Mouse (Mus musculus): ENCODE measurements around the gene Eif5a.
A peak's percentile ranks its signal among the peaks of the same experiment; 100 is the strongest.
"Not testable (repeated sequence)": the region's sequence is repeated elsewhere in the genome, so short reads cannot be mapped to it uniquely, and the experiment has no call there.

Eif5a gene

DNA sequence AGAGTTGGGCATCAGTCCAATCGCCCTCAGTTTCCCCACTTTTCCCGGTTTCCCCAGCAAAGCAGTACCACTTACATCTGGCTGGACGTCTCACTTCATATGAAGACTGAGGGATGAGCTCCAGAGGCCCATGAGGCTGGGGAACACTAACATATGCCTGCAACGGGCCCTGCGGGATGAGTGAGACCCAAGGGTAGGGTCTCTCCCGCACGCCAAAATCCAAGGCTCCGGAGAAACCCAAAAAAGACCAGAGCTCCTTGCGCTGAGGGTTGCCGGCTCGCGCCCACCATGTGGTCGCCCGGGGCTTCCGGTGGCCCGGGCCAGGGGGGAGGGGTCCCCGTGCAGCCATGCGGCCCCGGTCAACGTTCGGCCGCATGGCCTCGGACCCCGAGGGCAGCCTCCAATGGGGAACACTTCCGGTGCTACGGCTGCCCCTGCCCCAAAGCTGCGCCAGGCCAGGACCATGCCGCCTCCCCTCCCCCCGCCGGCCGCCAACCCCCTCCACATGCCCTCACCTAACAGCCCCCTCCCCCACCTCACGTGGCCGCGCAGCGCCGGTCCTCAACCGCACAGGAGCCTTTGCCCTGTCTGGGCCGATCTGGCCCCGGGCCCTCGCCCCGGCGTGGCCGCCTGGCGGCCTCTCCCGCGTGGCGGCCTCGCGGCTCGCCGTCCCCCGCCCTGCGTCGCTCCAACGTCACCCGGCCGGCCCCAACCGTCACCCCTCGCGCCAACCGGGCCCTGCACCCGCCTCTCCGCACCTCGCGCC lies 1.3 kb downstream of the Eif5a start:
- peak in 1 of 2 experiments; percentile 50 for DNase-seq

GRCm38 (mm10) chr11:69919661-69920265 lies 2.0 kb downstream of the Eif5a start:
- DNase-seq: peak; percentile 92 to 94

DNA sequence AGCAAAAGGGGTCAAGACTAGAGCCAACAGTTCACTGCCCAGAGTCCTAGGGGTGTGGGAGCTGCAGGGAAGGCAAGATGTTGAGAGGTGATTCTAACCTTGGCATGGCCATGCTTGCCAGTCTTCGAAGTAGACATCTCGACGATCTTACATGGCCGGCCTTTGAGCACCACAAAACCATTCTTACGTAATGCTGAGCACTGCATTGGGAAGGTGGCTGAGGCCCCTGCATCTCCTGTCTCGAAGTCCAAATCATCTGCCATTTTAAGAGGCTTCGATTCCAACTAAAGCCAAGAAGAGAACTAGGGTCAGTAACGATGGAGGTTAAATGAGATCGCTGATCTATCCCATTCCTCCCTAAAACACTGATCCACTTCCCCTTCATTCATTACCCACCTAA lies 2.7 kb downstream of the Eif5a start:
- no peak for DNase-seq

DNA sequence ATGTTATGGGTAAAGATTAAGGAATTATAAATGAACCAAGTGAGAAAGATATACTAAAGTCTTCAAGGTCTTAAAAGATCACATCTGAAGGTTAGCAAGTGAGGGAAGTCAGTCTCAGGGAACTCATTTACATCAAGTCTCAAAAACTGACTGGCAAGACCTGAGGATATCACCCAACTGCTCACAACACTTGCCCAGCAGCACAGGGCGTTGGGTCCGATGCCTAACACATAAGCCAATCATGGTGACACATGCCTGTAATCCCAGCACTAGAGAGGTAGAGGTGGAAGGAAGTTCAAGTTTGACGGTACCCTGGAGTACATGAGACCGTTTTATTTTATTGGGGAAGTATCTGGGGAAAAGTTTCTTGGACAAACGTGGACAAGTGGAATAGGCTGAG lies 3.6 kb downstream of the Eif5a start:
- DNase-seq: no peak

DNA sequence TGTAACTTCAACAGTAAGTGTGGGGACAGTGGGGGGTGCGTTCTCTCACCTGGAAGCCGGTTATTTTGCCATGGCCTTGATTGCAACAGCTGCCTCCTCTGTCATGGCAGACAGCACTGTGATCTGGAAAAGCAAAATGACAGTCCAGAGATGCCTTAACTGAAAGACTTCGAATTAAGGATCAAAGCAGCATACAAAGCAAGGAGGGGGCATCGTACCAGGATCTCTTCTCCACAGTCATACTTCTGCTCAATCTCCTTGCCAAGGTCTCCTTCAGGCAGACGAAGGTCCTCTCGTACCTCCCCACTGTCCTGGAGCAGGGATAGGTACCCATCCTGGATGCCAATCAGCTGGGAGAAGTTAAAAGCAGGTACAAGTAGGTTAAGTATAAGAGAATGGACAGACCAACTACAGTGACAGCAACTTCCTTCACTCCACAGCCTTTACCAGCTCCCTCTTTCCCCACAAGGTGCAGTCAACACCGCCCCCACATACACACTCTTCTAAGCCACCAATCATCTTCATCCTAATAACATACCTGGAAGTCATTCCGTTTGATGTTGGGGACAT lies 4.3 kb downstream of the Eif5a start:
- no peak for DNase-seq

DNA sequence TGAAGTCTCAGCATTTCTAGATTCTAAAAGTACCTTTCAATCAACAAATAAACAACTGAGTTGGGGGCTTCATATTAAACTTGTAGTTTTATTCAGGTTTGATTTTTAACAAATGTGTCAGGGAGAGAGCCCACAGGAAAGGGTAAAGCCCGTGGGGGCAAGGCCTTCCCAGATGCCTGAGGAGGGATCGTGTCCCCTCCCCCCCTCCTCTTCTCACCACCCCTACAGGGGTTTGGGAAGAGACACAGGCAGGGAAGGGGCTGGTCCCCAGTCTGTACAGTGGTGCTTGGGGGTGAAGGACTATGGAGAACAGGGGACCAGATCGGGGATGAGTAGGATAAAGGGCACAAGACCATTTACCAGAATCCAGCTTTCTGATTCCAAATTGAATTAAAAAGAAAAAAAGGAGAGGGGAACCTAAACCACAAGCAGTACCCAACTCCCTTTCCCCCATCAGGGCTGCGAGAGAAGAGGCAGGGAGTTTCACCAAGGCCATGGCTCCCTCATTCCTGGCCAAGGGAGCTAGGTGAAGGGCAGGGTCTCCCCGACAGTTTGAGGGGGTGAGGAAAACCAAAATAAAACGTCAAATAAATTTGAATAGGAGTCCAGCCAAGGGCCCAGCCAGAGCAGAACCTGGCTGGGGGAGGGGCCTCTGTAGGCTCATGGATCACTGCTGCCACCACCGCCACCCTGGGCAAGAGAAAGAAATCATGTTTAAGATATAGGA lies 4.9 kb downstream of the Eif5a start:
- DNase-seq: not testable (repeated sequence)

DNA sequence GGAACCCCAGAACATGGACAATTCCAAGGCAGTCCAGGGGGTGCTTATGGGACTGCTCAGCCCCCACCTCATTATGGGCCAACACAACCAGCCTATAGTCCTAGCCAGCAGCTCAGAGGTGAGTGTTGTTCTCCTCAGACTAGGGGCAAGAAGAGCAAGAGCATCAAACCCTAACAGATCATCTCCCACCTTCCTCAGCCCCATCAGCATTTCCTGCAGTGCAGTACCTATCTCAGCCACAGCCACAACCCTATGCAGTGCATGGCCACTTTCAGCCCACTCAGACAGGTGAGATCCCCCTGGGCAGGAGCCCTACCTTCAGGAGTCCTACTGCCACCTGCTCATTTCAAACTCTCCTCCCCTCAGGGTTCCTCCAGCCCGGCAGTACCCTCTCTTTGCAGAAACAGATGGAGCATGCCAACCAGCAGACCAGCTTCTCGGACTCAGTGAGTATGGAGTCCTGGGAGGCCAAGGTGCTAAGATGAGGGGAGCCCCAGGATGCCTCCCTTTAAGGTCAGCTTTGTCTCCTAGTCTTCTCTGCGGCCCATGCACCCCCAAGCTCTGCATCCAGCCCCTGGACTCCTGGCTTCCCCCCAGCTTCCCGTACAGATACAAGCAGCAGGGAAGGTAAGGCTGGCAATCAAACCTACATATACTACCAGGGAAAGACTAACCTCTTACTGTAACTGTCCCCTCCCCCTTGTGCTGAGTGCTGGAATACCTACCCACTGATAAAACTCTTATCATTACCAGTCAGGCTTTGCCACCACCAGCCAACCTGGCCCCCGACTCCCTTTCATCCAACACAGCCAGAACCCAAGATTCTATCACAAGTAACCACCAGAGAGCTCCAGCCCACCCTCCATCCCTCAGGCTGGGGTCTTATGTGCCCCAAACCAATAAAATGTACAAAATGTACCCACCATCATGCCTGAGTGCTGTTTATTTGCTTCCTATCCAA lies 5.8 kb downstream of the Eif5a start:
- no peak for DNase-seq

DNA sequence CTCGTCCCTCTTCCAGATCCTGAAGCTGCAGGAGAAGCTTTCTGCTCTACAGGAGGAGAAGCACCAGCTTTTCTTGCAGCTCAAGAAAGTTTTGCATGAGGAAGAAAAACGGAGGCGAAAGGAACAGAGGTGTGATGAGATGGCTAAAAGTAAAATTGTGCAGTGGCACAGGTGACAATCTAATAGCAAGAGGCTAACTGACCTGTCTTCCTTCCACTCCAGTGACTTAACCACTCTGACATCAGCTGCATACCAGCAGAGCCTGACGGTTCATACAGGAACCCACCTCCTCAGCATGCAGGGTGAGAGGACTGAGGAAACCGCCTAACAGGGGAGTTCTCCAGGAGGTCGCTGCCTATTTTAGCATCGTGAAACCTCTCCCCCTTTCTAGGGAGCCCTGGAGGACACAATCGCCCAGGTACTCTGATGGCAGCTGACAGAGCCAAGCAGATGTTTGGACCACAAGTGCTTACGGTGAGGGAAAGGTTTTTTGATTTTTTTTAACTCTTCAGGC lies 6.8 kb downstream of the Eif5a start:
- no peak for DNase-seq

DNA sequence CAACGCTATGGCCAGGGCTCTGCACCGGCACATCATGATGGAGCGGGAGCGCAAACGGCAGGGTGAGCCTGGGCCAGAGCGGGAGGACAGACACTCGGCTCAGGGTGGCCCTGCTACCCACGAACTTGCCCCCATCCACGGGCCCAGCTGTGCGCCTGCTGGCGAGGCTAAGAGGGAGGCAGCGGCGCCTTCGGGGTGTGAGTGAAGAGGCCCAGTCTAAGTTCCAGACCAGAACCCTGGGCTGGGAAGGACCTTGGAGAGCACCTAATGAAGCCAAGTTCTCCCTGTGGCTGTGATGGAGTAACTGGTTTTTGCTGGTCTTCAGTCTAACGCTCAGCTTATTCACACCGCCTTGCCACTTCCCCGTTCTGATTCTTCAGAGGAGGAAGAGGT lies 7.4 kb downstream of the Eif5a start:
- no peak for DNase-seq

GRCm38 (mm10) chr11:69913554-69914371 lies 8.0 kb downstream of the Eif5a start, which contains the start of gene Gps2:
Gene Gps2, plus strand, starts transcription at chr11:69913888.
- peak; percentile 90 to 92 for DNase-seq

DNA sequence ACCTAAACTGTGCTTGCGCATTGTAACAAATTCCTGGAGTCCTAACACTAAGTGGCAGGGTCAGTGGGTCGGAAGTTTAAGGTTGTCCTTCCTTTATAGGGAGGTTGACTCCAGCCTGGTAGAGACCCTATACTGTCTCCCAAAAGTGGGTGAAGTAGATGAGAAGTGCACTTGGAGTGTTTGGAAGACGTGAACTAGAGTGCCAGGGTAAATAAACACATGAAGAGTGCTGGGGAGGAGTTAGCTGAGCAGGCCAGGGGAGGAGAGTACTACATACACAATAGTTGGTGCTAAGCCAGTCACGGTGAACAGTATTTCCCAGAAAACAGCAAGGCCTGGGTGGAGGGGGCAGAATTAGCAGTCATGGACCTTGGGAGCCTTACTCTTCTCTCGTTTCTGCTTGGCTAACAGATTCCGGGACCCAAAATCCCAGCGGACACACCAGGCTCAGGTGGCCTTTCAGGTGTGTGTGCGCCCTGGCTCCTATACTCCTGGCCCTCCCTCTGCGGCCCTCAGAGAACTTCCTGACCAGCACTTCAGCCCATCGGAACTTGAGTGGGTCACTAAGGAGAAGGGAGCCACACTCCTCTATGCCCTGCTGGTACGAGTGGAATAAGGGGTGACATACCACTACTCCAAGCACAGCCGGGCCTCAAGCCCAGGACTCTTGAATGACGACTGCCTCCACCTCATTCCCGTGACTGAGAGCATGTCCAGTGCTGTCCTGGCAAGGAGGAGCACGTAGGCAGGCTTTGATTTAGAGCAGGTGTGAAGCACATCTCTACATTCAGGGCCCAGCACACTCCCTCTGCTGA lies 8.8 kb downstream of the Eif5a start:
- DNase-seq: no peak

GRCm38 (mm10) chr11:69911701-69912100 lies 10.1 kb downstream of the Eif5a start:
- no peak for DNase-seq

DNA sequence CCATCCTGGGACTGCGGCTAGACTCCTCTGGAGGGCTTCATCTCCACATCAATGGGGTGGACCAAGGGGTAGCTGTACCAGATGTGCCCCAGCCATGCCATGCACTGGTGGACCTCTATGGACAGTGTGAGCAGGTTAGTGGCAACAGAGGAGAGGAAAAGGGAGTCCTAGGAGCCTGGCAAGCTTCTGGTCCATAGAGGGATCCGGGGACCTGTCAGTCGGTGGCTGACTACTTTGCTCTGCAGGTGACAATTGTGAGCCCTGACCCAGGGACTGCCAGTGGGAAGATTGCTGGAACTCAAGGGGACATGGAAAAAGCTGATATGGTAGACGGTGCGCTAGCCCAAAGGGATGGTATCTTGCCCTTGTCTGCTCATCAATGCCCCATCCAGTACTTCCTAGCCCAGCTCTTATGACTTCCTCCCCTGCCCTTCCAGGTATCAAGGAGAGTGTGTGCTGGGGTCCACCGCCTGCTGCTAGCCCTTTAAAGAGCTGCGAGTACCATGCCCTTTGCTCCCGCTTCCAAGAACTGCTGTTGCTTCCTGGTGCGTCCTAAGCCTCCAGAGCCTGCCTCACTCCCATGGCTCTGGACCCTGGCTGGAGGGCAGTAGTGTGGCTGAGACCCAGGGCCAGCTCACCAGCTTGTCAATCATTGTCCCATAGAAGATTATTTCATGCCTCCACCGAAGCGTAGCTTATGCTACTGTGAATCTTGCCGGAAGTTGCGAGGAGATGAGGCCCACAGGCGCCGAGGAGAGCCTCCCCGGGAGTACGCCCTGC lies 10.8 kb downstream of the Eif5a start:
- no peak for DNase-seq

DNA sequence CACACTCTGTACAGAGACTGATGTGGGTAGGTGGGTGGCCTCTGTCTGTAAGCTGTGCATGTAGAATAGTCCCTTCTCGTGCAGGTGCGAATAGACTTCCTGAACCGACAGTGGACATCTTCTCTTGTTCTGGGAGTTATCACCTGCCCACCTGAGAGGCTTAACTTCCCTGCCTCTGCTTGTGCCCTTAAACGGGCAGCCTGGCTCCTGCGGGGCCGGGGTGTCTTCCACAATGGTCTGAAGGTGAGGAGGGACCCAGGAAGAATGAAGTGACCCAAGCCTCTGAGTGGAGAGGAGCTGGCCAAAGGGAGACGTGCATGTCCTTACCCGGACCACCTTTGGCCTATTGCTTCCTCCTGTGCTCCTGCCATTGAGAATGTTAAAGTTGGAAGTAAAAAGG lies 11.6 kb downstream of the Eif5a start:
- no peak for DNase-seq

DNA sequence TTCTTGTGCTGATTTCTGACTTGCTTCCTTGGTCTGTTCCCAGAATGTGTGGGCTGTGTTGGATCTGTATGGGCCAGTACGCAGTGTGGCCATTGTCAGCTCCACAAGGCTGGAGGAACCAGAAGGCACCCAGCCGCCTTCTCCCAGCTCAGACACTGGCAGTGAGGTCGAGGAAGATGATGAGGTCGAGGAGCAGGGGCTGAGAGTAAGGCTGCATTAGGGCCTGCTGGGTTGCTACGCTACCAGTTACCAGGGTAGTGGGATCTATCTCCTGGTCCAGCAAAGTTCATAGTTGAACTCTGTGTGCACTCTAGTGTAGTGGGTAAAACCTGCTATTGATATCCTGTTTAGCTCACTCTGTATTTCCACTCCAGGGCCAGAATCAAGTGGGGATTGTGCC lies 12.6 kb downstream of the Eif5a start:
- no peak for DNase-seq

DNA sequence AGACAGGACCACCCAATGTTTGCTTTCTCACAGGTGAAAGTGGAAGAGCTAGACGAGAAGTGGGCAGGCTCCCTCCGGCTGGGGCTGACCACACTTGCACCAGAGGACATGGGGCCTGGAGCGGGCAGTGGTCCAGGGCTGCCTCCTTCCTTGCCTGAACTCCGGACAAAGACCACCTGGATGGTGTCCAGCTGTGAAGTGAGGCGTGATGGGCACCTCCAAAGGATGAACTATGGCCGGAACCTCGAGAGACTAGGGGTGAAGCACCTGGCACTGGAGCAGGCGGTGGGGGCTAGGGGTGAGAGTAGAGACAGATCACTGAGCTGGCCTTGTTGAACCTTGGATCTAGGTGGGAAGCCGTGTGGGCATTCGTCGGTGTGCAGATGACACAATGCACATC lies 13.1 kb downstream of the Eif5a start:
- DNase-seq: no peak

DNA sequence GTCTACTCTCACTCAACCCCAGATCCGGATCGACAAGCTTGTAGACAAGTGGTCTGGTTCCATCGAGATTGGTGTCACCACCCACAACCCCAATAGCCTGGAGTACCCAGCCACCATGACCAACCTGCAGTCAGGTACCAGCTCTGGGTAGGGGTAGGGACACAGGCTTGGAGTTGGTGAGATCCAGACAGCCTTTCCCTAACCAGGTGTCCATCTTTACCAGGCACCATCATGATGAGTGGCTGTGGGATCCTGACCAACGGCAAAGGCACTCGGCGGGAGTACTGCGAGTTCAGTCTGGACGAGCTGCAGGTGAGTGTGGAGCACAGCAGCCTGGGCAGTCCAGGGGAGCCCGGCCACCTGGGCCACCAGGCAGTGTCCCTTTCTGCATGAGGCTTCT lies 17.4 kb downstream of the Eif5a start:
- no peak for DNase-seq

GRCm38 (mm10) chr11:69902972-69903371 lies 18.8 kb downstream of the Eif5a start:
- no peak for DNase-seq

DNA sequence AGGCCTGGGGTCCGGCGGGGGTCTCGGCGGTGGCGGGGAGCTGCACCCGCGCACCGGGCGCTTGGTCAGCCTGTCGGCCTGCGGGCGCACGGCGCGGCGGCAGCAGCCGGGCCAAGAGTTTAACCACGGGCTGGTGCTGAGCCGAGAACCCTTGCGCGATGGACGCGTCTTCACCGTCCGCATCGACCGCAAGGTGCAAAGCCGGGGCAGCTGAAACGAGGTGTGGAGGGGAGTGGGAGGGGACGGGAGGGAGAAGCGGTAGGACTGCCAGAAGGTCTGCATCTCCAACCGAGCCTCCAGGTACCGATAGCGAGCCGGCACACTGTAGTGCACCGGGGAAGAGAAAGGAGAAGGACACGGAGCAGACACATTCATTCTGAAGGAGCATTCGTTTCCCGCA lies 19.8 kb downstream of the Eif5a start:
- no peak for DNase-seq

Measured in B cell, adult 2 months (primary cell).